Mouse (Mus musculus): Measurements from ENCODE around the gene Tnfsf12. TPM values are rescaled to one million over a fixed set of nuclear protein-coding genes. Genes with fewer than 3 reads are reported as not detected.
A peak's percentile ranks its signal among the peaks of the same experiment; 100 is the strongest.
"Not testable (repeated sequence)": the region's sequence is repeated elsewhere in the genome, so short reads cannot be mapped to it uniquely, and the experiment has no call there.

The Tnfsf12 gene
- total RNA-seq (2021): 10 to 100 TPM; 14.8 to 20.2 TPM
- long read RNA-seq, experiment 1, partial matches to known transcripts: 0 of 3 reads
- long read RNA-seq, experiment 1, other reads (novel, unspliced or antisense): 0 of 3 reads
- long read RNA-seq, experiment 2, transcript Tnfsf12-202 (7 exons, 1,435 nt): major isoform, 7 of 7 reads
- long read RNA-seq, experiment 2, partial matches to known transcripts: 0 of 7 reads
- long read RNA-seq, experiment 2, other reads (novel, unspliced or antisense): 0 of 7 reads

- DNase-seq: peak; percentile 84 to 85
- intact Hi-C loops (cut with DNase I): no loop called here
Observed at GRCm38 (mm10) chr11:69695361-69696181, at the start of gene Tnfsf12, which contains the start of gene Tnfsfm13. TSS of gene Tnfsf12 (minus strand) at chr11:69695849. TSS of gene Tnfsfm13 (minus strand) at chr11:69696098.

GRCm38 (mm10) chr11:69731408-69731807 lies 35.8 kb upstream of the Tnfsf12 start:
- DNase-seq: not testable (repeated sequence)
- intact Hi-C loops (cut with DNase I): loop anchor here (5.0 kb wide), 1 partner anchor 146 kb away; the partner anchor contains the start of gene Tmem95

- intact Hi-C loops (cut with DNase I): no loop called here
- peak; percentile 53 to 72 for DNase-seq
Observed at GRCm38 (mm10) chr11:69729063-69729462, 33.4 kb upstream of the Tnfsf12 start.

- intact Hi-C loops (cut with DNase I): no loop called here
- DNase-seq: no peak
Observed at GRCm38 (mm10) chr11:69725951-69726350, 30.3 kb upstream of the Tnfsf12 start.

- intact Hi-C loops (cut with DNase I): no loop called here
- DNase-seq: no peak
Observed at GRCm38 (mm10) chr11:69723074-69723473, 27.4 kb upstream of the Tnfsf12 start.

GRCm38 (mm10) chr11:69720852-69721251 lies 25.2 kb upstream of the Tnfsf12 start:
- intact Hi-C loops (cut with DNase I): no loop called here
- no peak for DNase-seq

GRCm38 (mm10) chr11:69719423-69719822 lies 23.8 kb upstream of the Tnfsf12 start:
- intact Hi-C loops (cut with DNase I): no loop called here
- no peak for DNase-seq

- intact Hi-C loops (cut with DNase I): no loop called here
- DNase-seq: no peak
Observed at GRCm38 (mm10) chr11:69718661-69719060, 23.0 kb upstream of the Tnfsf12 start.

- no peak for DNase-seq
- intact Hi-C loops (cut with DNase I): no loop called here
Observed at GRCm38 (mm10) chr11:69716953-69717352, 21.3 kb upstream of the Tnfsf12 start.

- DNase-seq: no peak
- intact Hi-C loops (cut with DNase I): loop anchor here (1.0 kb wide), 1 partner anchor 33 kb away; no protein-coding TSS in a partner anchor
Observed at GRCm38 (mm10) chr11:69715929-69716328, 20.3 kb upstream of the Tnfsf12 start.

- DNase-seq: peak; percentile 28 to 52
- intact Hi-C loops (cut with DNase I): loop anchor here (1.0 kb wide), 1 partner anchor 32 kb away; no protein-coding TSS in a partner anchor
Observed at GRCm38 (mm10) chr11:69715482-69715881, 19.8 kb upstream of the Tnfsf12 start.

GRCm38 (mm10) chr11:69714636-69715329 lies 19.1 kb upstream of the Tnfsf12 start:
- no peak for DNase-seq
- intact Hi-C loops (cut with DNase I): loop anchor here (1.0 kb wide), 1 partner anchor 31 kb away; no protein-coding TSS in a partner anchor

GRCm38 (mm10) chr11:69712954-69713672 lies 17.5 kb upstream of the Tnfsf12 start:
- intact Hi-C loops (cut with DNase I): no loop called here
- DNase-seq: no peak

GRCm38 (mm10) chr11:69711082-69711481 lies 15.4 kb upstream of the Tnfsf12 start:
- DNase-seq: no peak
- intact Hi-C loops (cut with DNase I): no loop called here

GRCm38 (mm10) chr11:69710470-69710869 lies 14.8 kb upstream of the Tnfsf12 start:
- intact Hi-C loops (cut with DNase I): no loop called here
- DNase-seq: no peak

GRCm38 (mm10) chr11:69709554-69710446 lies 14.2 kb upstream of the Tnfsf12 start:
- DNase-seq: no peak
- intact Hi-C loops (cut with DNase I): no loop called here

GRCm38 (mm10) chr11:69708614-69709265 lies 13.1 kb upstream of the Tnfsf12 start:
- no peak for DNase-seq
- intact Hi-C loops (cut with DNase I): no loop called here

- intact Hi-C loops (cut with DNase I): no loop called here
- no peak for DNase-seq
Observed at GRCm38 (mm10) chr11:69707873-69708381, 12.3 kb upstream of the Tnfsf12 start.

GRCm38 (mm10) chr11:69707480-69707847 lies 11.8 kb upstream of the Tnfsf12 start:
- intact Hi-C loops (cut with DNase I): no loop called here
- DNase-seq: no peak

Data from heart, postnatal 14 days (tissue).